Mouse (Mus musculus) right cerebral cortex, adult 2 months (tissue): ENCODE results near the gene Bcl2l1.
A peak's percentile ranks its signal among the peaks of the same experiment; 100 is the strongest.

Experiments used
- DNase-seq, 2 experiments: peaks; one replicate each; pipeline ENCODE4 v3.0.0; 2021 to 2022; ENCODE audit warnings: low spot score in 2 of 2

The Bcl2l1 gene

GRCm38 (mm10) chr2:152803081-152803480, 28.4 kb downstream of the Bcl2l1 start:
- DNase-seq: no peak

- no peak for DNase-seq
Measured at GRCm38 (mm10) chr2:152802303-152802702, 29.2 kb downstream of the Bcl2l1 start.

GRCm38 (mm10) chr2:152800762-152801113, 30.8 kb downstream of the Bcl2l1 start:
- DNase-seq: no peak

- DNase-seq: no peak
Measured at GRCm38 (mm10) chr2:152799954-152800761, 31.4 kb downstream of the Bcl2l1 start.

GRCm38 (mm10) chr2:152797589-152797988, 33.9 kb downstream of the Bcl2l1 start:
- no peak for DNase-seq

GRCm38 (mm10) chr2:152794281-152794827, 37.2 kb downstream of the Bcl2l1 start:
- DNase-seq: no peak

GRCm38 (mm10) chr2:152793381-152793780, 38.1 kb downstream of the Bcl2l1 start:
- peak in 1 of 2 experiments; percentile 57 for DNase-seq

- no peak for DNase-seq
Measured at GRCm38 (mm10) chr2:152792461-152792860, 39.1 kb downstream of the Bcl2l1 start.

GRCm38 (mm10) chr2:152789591-152789999, 41.9 kb downstream of the Bcl2l1 start:
- DNase-seq: no peak

- DNase-seq: peak; percentile 55 to 64
Measured at GRCm38 (mm10) chr2:152788892-152789421, 42.6 kb downstream of the Bcl2l1 start.

GRCm38 (mm10) chr2:152787543-152787942, 44.0 kb downstream of the Bcl2l1 start:
- no peak for DNase-seq

- DNase-seq: no peak
Measured at GRCm38 (mm10) chr2:152787136-152787535, 44.4 kb downstream of the Bcl2l1 start.

- peak; percentile 70 to 82 for DNase-seq
Measured at GRCm38 (mm10) chr2:152785446-152786350, 45.8 kb downstream of the Bcl2l1 start.

GRCm38 (mm10) chr2:152784640-152785039, 46.9 kb downstream of the Bcl2l1 start:
- no peak for DNase-seq

- no peak for DNase-seq
Measured at GRCm38 (mm10) chr2:152783241-152783640, 48.3 kb downstream of the Bcl2l1 start.

- no peak for DNase-seq
Measured at GRCm38 (mm10) chr2:152782656-152783055, 48.9 kb downstream of the Bcl2l1 start.

- DNase-seq: no peak
Measured at GRCm38 (mm10) chr2:152781031-152781711, 50.4 kb downstream of the Bcl2l1 start.

- DNase-seq: no peak
Measured at GRCm38 (mm10) chr2:152780466-152780865, 51.1 kb downstream of the Bcl2l1 start.

- no peak for DNase-seq
Measured at GRCm38 (mm10) chr2:152777081-152777480, 54.4 kb downstream of the Bcl2l1 start.

GRCm38 (mm10) chr2:152776435-152776834, 55.1 kb downstream of the Bcl2l1 start:
- DNase-seq: peak; percentile 78 to 79

GRCm38 (mm10) chr2:152776019-152776418, 55.5 kb downstream of the Bcl2l1 start:
- no peak for DNase-seq
